8 mouse cellular contexts compared by ENCODE assay signal in the genomic region with DNA sequence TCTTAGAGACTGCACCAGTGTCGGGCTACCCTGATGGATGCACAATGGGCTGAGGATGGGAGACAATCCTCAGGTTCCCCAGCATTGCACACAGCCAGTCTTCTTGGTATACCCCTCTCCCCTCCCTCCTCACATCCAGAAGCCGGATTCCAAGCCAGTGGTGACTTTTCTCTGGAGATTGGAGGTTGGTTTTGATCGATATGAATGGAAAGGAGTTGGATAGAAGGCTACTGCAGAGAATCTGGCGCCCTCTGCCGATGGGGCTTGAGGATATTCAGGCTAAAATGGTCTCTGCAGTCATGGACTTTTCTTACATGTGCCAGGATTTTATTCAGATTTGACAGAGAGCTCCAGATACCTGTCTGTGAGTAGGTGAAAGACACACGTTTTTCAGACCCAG.
DNase-seq lines count a peak whose midpoint lies in the region; ATAC-seq and TF ChIP-seq lines count a peak whose summit lies in the region.

No protein-coding gene starts in this region.

- no peak for TF ChIP-seq POLR2A in brain, embryonic 14.5 days (IDR thresholded peaks at IDR 0.05; ENCODE audit: borderline replicate concordance, extremely low read depth, insufficient read depth, insufficient read length, poor library complexity, severe bottlenecking)

- no peaks in the 10 kb centered on the region for H3K36me3 ChIP-seq in midbrain, postnatal 0 days (ENCODE audit: insufficient read depth, low read length)
- no peaks in the 10 kb centered on the region for H3K36me3 ChIP-seq in midbrain, embryonic 10.5 days

- DNase-seq in frontal cortex, postnatal 25 days (ENCODE audit: low spot score in 2 of 2) = peak; percentile 43 to 56
- DNase-seq in frontal cortex, postnatal 14 days (ENCODE audit: low spot score in 2 of 2) = no peak
- peak; percentile 23 for DNase-seq in midbrain, postnatal 0 days (ENCODE audit: low spot score)
- DNase-seq in midbrain, embryonic 10.5 days (ENCODE audit: low spot score) = no peak
- DNase-seq in brain, embryonic 14.5 days (ENCODE audit: low read depth) = peak; percentile 31
- peak; percentile 65 for DNase-seq in induced T-regulatory cell, adult 2 months (ENCODE audit: low read depth)
- peak; percentile 42 to 54 for DNase-seq in lung, postnatal 4 days
- DNase-seq in thymus, postnatal 36 days = peak; percentile 37 to 52

- no peak overlapping the region for H3K27ac ChIP-seq in midbrain, postnatal 0 days (ENCODE audit: low read depth, low read length)
- H3K27ac ChIP-seq in midbrain, embryonic 10.5 days (replicated peaks) = no peak overlapping the region

- H3K9me3 ChIP-seq in midbrain, postnatal 0 days (ENCODE audit: low read length) = no peaks in the 10 kb centered on the region
- H3K9me3 ChIP-seq in midbrain, embryonic 10.5 days (replicated peaks) = no peaks in the 10 kb centered on the region

- ATAC-seq in midbrain, postnatal 0 days (ENCODE audit: low FRiP score) = no peak

- no peak overlapping the region for H3K4me3 ChIP-seq in midbrain, postnatal 0 days (ENCODE audit: low read depth, low read length)
- no peak overlapping the region for H3K4me3 ChIP-seq in midbrain, embryonic 10.5 days

- H3K9ac ChIP-seq in midbrain, postnatal 0 days (replicated peaks; ENCODE audit: low read length, poor library complexity, severe bottlenecking) = no peak overlapping the region

- TF ChIP-seq CTCF in midbrain, postnatal 0 days (IDR thresholded peaks at IDR 0.05) = peak; percentile 48
- TF ChIP-seq CTCF in brain, embryonic 14.5 days (IDR thresholded peaks at IDR 0.05; ENCODE audit: borderline replicate concordance, extremely low read depth, insufficient read depth, insufficient read length) = peak; percentile 46; the same call in 1 of the 2 replicates

- 43% methylated on average over 6 of the region's 6 CpGs for WGBS in midbrain, postnatal 0 days
- WGBS in midbrain, embryonic 10.5 days = 40% methylated on average over 6 of the region's 6 CpGs

- H3K27me3 ChIP-seq in midbrain, postnatal 0 days (ENCODE audit: insufficient read depth, low read length) = no peaks in the 10 kb centered on the region
- peaks cover 26% of the 10 kb centered on the region for H3K27me3 ChIP-seq in midbrain, embryonic 10.5 days (ENCODE audit: low read depth, poor library complexity, severe bottlenecking)

- H3K4me2 ChIP-seq in midbrain, postnatal 0 days (ENCODE audit: low read depth, low read length, poor library complexity, severe bottlenecking) = no peak overlapping the region

- H3K4me1 ChIP-seq in midbrain, postnatal 0 days (ENCODE audit: insufficient read depth, low read length) = peaks cover 4% of the 10 kb centered on the region; the same call in 1 of the 2 replicates
- peaks cover 24% of the 10 kb centered on the region for H3K4me1 ChIP-seq in midbrain, embryonic 10.5 days

Comparison
In these comparisons a context has a peak if more than half of its experiments do, and no peak if none do; other contexts are left out.
1. DNase-seq: peak in frontal cortex, postnatal 25 days (2 of 2), midbrain, postnatal 0 days (single experiment), brain, embryonic 14.5 days (single experiment), induced T-regulatory cell, adult 2 months (single experiment), lung, postnatal 4 days (2 of 2) and thymus, postnatal 36 days (2 of 2); none in frontal cortex, postnatal 14 days (0 of 2) and midbrain, embryonic 10.5 days (single experiment).